Mouse (Mus musculus): ENCODE measurements at regions not wholly inside any gene's neighbourhood (a gene's known extent, or its start where the extent isn't known, plus 50 kb on each side); places are given as distances from the start of the nearest gene placed in this dataset.

DNA sequence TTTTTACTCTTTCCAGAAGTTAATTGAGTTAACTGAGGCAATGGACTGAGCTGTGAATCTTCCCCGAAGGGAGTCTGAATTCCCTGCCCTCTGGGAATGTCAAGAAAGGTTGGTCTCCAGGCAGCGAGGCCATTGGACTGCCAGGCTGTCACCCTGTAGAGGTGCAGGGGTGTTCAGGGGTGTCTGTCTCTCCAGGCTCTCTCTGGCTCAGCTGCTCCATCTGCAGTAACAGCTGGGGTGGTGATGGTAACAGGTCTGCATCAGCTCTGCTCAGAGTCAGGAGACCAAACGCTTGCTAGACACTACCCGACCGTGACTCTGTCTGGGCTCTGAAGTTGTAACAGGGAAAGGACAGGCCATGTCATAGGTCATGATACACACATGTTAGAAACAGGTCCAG is 154.9 kb downstream of the Rps24 start:
- no peak for DNase-seq

GRCm38 (mm10) chr14:24644117-24644808 is 157.3 kb downstream of the Rps24 start:
- DNase-seq: no peak

GRCm38 (mm10) chr14:24646239-24646848 is 159.4 kb downstream of the Rps24 start:
- DNase-seq: no peak

GRCm38 (mm10) chr14:24647722-24648121 is 160.8 kb downstream of the Rps24 start:
- DNase-seq: no peak

- no peak for DNase-seq
These were observed 163.4 kb downstream of the Rps24 start for GRCm38 (mm10) chr14:24650195-24650901.

GRCm38 (mm10) chr14:24650902-24651270 is 164.0 kb downstream of the Rps24 start:
- DNase-seq: no peak

- no peak for DNase-seq
These were observed 165.7 kb downstream of the Rps24 start for GRCm38 (mm10) chr14:24652591-24652990.

- peak; percentile 8 to 12 for DNase-seq
These were observed 168.7 kb downstream of the Rps24 start for GRCm38 (mm10) chr14:24655580-24655979.

GRCm38 (mm10) chr14:24661797-24662196 is 174.9 kb downstream of the Rps24 start:
- DNase-seq: no peak

GRCm38 (mm10) chr14:24665210-24665609 is 178.3 kb downstream of the Rps24 start:
- no peak for DNase-seq
